Mouse (Mus musculus): Measurements from ENCODE around the gene Prom1. TPM values are rescaled to one million over a fixed set of nuclear protein-coding genes. Genes with fewer than 3 reads are reported as not detected.

The Prom1 gene
- polyA plus RNA-seq, 1 experiment from 2014 or later = 66.6 TPM

DNA sequence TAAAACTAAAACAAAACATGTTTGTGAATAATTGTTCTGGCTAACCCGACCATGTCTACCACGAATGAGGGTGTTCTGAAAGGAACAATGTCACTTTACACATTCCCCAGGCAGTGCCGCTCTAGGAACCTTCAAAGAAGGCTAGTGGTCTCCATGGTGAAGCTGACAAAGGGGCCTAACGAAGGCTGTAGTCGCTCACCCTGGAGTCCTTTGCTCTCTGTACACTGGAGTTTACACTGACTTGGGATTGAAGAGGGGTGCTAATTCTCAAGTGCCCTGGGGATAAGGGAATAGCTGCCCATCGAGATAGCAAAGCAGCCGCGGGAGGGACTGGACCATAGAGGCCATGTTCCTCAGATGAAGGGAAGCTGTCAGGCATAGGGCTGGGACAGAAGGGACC is 2.9 kb upstream of the Prom1 start:
- H3K27ac ChIP-seq = no peak overlapping the region
- no peak for ATAC-seq

DNA sequence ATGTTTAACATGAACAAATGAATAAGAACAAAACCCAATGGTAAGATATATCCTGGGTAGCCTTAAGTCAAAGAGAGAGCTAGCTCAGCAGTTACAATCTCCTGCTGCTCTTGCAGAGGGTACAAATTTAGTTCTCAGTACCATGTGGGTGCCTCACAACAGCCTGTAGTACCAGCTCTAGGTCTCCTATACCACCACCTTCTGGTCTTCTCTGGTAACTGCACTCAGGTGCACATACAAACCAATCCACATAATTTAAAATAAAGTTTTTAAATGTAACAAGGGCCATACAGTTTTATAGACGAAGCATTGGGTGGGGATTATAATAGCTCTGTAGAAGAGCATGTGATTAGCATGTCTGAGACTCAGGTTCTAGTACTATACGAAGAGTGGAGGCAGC is 2.3 kb upstream of the Prom1 start:
- H3K4me3 ChIP-seq = no peak overlapping the region
- H3K36me3 ChIP-seq (ENCODE audit: poor library complexity, severe bottlenecking) = no peaks in the 10 kb centered on the region
- no peak for ATAC-seq
- no peak overlapping the region for H3K9ac ChIP-seq
- H3K27ac ChIP-seq = no peak overlapping the region
- no peaks in the 10 kb centered on the region for H3K9me3 ChIP-seq (replicated peaks)
- peaks cover 34% of the 10 kb centered on the region for H3K4me1 ChIP-seq
- 0 out of 2 replicates have a peak, but pooled peaks cover 2% of the 10 kb centered on the region for H3K27me3 ChIP-seq
- 44% methylated on average over 2 of the region's 2 CpGs for WGBS
- no peak overlapping the region for H3K4me2 ChIP-seq

More for the DNA sequence above, 2.9 kb upstream of the Prom1 start:
- Histone ChIP-seq H3K4me3 (no peak overlapping the region), H3K36me3 (ENCODE audit: poor library complexity, severe bottlenecking) (no peaks in the 10 kb centered on the region), H3K9me3 (replicated peaks) (no peaks in the 10 kb centered on the region), H3K4me1 (peaks cover 29% of the 10 kb centered on the region), H3K4me2 (no peak overlapping the region), H3K27me3 (0 out of 2 replicates have a peak, but pooled peaks cover 2% of the 10 kb centered on the region), H3K9ac (no peak overlapping the region)
- 4% methylated on average over 8 of the region's 8 CpGs for WGBS

DNA sequence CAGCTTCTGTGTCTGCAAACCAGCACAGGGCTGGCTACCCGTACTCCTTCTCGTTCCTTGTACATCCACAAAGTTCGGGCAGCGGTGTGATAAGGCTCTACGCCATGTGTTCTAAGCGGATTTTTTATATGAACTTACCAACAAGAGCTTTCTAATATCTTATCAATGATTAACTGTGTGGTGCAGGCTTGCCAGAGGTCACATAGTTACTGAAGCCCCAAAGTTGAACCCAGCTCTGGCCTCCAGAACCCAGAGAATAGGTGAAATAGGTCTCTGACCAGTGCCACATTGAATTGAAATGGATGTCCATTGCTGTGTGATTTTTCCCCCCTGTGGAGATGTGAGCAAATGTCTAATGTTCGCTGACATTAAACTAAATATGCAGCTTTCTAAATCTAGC is 1.3 kb upstream of the Prom1 start:
- 93% methylated on average over 7 of the region's 7 CpGs for WGBS
- Histone ChIP-seq H3K9me3 (replicated peaks) (no peaks in the 10 kb centered on the region), H3K9ac (no peak overlapping the region), H3K4me1 (peaks cover 44% of the 10 kb centered on the region), H3K4me3 (no peak overlapping the region), H3K4me2 (no peak overlapping the region), H3K36me3 (ENCODE audit: poor library complexity, severe bottlenecking) (no peaks in the 10 kb centered on the region), H3K27me3 (0 out of 2 replicates have a peak, but pooled peaks cover 2% of the 10 kb centered on the region), H3K27ac (no peak overlapping the region)
- ATAC-seq = no peak

DNA sequence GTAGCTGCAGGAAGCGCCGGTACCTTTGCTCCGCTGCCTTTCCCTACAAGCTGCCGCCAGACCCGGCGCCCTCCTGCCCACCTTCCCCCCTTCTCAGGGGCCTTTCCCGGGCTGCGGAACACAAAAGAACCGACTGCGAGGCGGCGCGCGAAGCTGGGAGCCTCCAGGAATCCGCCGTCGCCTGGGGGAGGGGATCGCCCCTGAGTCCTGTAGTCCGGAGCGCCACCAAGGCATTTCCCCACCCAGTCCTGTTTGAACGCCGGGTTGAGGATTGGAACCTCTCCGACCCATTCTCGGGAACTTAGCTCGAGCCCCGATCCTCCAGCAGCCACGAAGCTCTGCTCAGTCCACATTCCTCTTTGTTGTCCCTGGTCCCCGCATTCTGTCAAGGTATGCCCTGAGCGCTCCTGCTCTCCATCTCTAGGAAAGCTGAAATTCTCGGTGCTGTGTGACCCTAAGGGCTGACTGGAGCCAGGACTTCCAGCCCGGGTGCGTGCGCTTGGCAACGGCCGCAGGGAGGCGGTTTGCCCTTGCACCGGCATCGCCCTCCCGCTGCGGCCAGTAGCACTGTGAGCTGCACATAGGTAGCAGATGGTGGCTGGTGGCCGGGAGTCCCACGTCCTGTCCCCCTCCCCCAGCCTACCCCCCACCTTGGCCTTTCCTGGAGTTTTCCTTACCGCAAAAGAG is 1.1 kb downstream of the Prom1 start:
- 0 out of 2 replicates have a peak, but pooled peaks cover 2% of the 10 kb centered on the region for H3K27me3 ChIP-seq
- H3K27ac ChIP-seq = peak overlapping the region; percentile 87
- no peaks in the 10 kb centered on the region for H3K36me3 ChIP-seq (ENCODE audit: poor library complexity, severe bottlenecking)
- H3K9ac ChIP-seq = peak overlapping the region; percentile 92
- peak; percentile 82 for ATAC-seq
- H3K4me1 ChIP-seq = peaks cover 42% of the 10 kb centered on the region
- H3K9me3 ChIP-seq (replicated peaks) = no peaks in the 10 kb centered on the region
- under 1% methylated on average over 43 of the region's 43 CpGs for WGBS
- peak overlapping the region; percentile 87 for H3K4me2 ChIP-seq
- H3K4me3 ChIP-seq = peak overlapping the region; percentile 78

DNA sequence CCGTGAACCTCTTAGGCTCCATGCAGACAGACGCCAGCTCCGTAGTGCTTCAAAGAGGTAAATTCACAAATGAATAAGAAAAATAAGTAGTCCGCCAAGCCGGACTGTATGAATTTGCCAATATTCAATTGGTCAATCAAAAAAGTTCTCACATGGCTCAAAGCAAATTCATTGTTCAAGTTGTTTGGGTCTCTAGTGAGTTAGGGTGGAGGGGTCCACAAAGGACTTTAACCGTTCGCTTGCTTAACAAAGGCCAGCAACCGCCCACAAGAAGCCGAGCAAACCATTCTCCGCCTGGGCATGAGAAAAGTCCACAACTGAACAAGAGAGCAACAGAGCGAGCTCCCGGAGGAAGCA is 1.7 kb downstream of the Prom1 start:
- ATAC-seq = peak; percentile 41
- WGBS = under 1% methylated on average over 12 of the region's 12 CpGs

DNA sequence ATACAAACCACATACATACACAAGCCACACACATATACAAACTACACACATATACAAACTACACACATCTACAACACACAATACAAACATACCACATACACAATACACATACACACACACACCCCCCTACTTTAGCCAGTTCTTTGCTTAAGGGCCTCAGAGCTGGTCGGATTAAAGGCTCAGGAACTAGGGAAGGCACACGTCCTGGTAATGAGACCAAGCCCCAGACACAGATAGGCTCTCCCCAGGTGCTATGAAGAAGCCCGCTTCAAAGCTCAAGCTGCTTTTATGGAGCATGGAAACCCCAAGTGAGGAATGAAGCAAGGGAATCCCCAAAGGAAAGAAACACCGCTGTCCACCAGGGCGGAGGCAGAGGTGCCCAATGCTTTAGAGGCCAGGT is 4.8 kb downstream of the Prom1 start:
- WGBS = 76% methylated on average over 5 of the region's 5 CpGs
- Histone ChIP-seq H3K9ac (no peak overlapping the region), H3K4me3 (no peak overlapping the region), H3K27me3 (0 out of 2 replicates have a peak, but pooled peaks cover 2% of the 10 kb centered on the region), H3K4me2 (no peak overlapping the region), H3K4me1 (peaks cover 33% of the 10 kb centered on the region), H3K9me3 (replicated peaks) (peaks cover 1% of the 10 kb centered on the region; the same call in 1 of the 2 replicates), H3K36me3 (ENCODE audit: poor library complexity, severe bottlenecking) (peaks cover 26% of the 10 kb centered on the region), H3K27ac (no peak overlapping the region)
- no peak for ATAC-seq

More for the DNA sequence above, 1.7 kb downstream of the Prom1 start:
- Histone ChIP-seq H3K4me1 (peaks cover 44% of the 10 kb centered on the region), H3K9me3 (replicated peaks) (no peaks in the 10 kb centered on the region), H3K27me3 (0 out of 2 replicates have a peak, but pooled peaks cover 2% of the 10 kb centered on the region), H3K4me3 (peak overlapping the region; percentile 78), H3K36me3 (ENCODE audit: poor library complexity, severe bottlenecking) (no peaks in the 10 kb centered on the region), H3K9ac (peak overlapping the region; percentile 92), H3K27ac (peak overlapping the region; percentile 87), H3K4me2 (peak overlapping the region; percentile 87)

DNA sequence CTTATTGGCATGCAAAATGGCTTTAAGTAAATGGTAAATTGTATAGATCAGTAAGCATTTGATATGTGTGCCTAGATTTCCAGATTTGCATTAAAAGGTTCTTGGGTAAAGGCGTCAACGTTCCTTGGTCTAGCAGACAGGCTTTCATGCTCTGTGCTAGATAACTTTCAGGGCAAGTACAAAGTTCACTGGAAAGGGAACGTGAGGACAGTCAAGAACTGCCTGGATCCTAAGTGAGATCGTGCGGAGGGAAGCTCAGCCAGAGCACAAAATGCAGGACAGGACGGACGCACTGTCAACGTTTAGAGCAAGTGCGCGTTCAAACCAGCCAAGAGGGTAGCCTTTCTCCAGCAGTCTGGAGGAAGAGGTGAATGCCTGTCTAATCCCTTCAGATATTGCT is 5.7 kb downstream of the Prom1 start:
- Histone ChIP-seq H3K27ac (no peak overlapping the region), H3K4me1 (peaks cover 26% of the 10 kb centered on the region), H3K9me3 (replicated peaks) (peaks cover 5% of the 10 kb centered on the region; the same call in 1 of the 2 replicates), H3K4me3 (no peak overlapping the region), H3K36me3 (ENCODE audit: poor library complexity, severe bottlenecking) (peaks cover 35% of the 10 kb centered on the region), H3K4me2 (no peak overlapping the region), H3K9ac (no peak overlapping the region), H3K27me3 (no peaks in the 10 kb centered on the region)
- no peak for ATAC-seq
- WGBS = 91% methylated on average over 10 of the region's 10 CpGs

DNA sequence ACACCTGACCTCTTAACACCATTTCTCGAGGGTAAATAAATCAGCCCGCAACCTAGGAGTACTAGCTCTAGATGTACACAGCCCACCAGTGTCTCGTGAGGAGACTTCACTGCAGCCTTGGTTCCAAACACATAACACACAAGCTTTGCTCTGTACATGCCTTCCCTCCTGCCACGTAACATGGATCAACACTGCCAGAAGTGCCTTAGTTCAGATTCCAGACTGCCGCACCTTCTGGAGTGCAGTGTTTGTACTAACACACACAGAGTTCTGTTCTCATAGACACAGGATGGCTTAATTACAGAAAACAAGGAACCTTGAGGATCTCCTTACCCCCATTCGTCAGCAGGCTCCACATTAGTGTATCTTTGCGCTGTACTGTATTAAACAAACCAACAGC is 6.1 kb downstream of the Prom1 start:
- no peak overlapping the region for H3K27ac ChIP-seq
- no peak overlapping the region for H3K9ac ChIP-seq
- ATAC-seq = no peak
- 85% methylated on average over 7 of the region's 7 CpGs for WGBS
- peaks cover 5% of the 10 kb centered on the region; the same call in 1 of the 2 replicates for H3K9me3 ChIP-seq (replicated peaks)
- no peaks in the 10 kb centered on the region for H3K27me3 ChIP-seq
- H3K36me3 ChIP-seq (ENCODE audit: poor library complexity, severe bottlenecking) = peaks cover 39% of the 10 kb centered on the region
- no peak overlapping the region for H3K4me3 ChIP-seq
- no peak overlapping the region for H3K4me2 ChIP-seq
- H3K4me1 ChIP-seq = peaks cover 26% of the 10 kb centered on the region

DNA sequence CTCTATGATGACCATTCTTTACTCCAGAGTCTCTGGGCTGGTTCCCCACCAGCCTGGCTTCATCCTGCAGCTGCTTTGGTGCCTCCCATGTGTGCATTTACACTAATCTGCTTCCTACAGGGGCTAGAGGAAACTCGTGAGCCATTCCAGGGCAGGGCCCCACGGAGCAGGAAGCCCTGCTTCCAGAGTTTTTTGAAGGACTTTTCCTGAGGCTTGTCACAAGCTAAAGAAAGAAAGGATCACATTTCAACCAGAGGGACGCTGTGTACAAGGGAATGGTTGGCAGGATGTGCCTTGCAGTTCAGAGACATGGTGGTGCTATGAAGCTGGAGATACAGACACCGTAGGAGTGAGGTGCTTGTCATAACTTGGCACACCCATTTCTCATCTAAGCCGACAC is 14.8 kb downstream of the Prom1 start:
- Histone ChIP-seq H3K4me2 (no peak overlapping the region), H3K4me1 (no peaks in the 10 kb centered on the region), H3K27ac (no peak overlapping the region), H3K9ac (no peak overlapping the region), H3K36me3 (ENCODE audit: poor library complexity, severe bottlenecking) (peaks cover 52% of the 10 kb centered on the region), H3K27me3 (no peaks in the 10 kb centered on the region), H3K4me3 (no peak overlapping the region), H3K9me3 (replicated peaks) (peaks cover 5% of the 10 kb centered on the region)
- 68% methylated on average over 5 of the region's 5 CpGs for WGBS
- no peak for ATAC-seq

DNA sequence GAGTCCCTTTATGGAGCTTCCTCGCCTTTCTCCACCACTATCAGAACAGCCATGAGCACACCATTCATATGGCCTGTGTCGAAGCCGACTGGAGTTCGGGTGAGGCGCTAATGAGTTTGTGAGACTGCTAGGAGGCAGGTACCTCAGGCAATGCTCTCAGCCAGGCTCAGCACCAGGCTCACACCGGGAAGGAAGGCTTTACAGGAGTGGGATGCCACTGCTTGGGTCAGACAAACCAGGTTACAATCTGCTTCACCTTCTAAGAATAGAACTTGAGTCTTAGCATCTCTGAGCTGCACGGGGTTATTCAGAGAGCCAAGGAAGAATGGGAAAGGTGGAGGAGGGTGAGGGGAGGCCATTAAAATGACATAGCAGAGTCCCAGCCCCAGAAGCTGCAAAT is 16.0 kb downstream of the Prom1 start:
- no peaks in the 10 kb centered on the region for H3K4me1 ChIP-seq
- no peaks in the 10 kb centered on the region for H3K27me3 ChIP-seq
- no peak overlapping the region for H3K9ac ChIP-seq
- peaks cover 50% of the 10 kb centered on the region for H3K36me3 ChIP-seq (ENCODE audit: poor library complexity, severe bottlenecking)
- H3K4me2 ChIP-seq = no peak overlapping the region
- H3K27ac ChIP-seq = no peak overlapping the region
- H3K4me3 ChIP-seq = no peak overlapping the region
- WGBS = 88% methylated on average over 7 of the region's 7 CpGs
- ATAC-seq = no peak
- H3K9me3 ChIP-seq (replicated peaks) = peaks cover 3% of the 10 kb centered on the region; the same call in 1 of the 2 replicates

DNA sequence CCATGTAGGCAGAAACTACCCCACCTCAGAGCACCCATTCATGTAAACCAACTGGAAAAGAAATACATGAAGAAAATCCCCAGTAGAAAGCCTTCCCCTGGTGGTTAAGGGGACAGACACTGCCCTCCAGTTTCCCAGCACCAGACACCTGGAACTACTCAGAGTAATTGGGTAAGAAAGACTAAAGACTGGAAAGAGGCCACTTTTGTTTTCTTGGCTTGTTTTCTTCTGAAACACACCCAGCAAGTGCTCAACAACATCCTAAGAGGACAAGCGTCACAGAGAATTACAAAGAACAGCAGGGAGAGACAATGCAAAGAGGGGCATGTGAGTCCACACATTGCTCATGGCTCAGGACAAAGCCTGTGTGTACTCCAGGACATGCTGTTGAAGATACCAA is 20.7 kb downstream of the Prom1 start:
- Histone ChIP-seq H3K36me3 (ENCODE audit: poor library complexity, severe bottlenecking) (peaks cover 41% of the 10 kb centered on the region), H3K4me3 (no peak overlapping the region), H3K4me2 (no peak overlapping the region), H3K4me1 (no peaks in the 10 kb centered on the region), H3K27me3 (no peaks in the 10 kb centered on the region), H3K9me3 (replicated peaks) (peaks cover 3% of the 10 kb centered on the region; the same call in 1 of the 2 replicates), H3K9ac (no peak overlapping the region), H3K27ac (no peak overlapping the region)
- ATAC-seq = no peak
- 68% methylated on average over 1 of the region's 1 CpGs for WGBS

DNA sequence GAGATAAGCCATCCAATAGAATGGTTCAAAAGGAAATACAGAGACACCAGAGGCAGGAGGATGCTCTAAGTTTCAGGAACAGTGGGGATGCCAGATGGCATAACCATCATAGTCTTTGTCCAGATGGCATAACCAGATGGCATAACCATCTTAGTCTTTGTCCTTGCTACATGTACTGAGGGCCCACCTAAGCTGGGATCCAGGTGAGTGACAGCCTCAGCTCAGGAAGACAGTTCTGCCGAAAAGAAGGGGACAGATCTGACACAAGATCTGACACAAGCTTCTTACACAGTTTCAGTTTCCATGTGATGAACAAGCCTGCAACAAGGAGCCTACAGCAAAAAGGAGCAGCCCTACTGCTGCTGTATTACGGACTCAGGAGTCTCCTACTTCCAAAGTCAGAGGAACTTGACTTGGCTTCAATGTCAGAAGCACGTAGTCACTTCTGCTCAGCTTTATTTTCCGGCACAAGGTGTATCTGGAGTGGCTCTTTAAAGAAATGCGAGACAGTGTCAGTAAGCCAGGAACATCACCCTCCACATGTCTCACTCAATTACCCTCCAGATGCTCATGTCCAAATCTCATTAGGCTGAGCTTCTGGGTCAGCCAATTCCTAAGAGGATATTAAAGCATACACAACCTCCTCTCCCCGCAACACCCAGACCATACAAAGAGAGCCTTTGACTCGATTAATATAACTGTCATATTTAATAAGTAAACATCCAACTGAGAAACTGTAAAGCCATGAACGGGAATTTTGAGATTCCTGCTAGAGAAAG is 21.4 kb downstream of the Prom1 start:
- WGBS = 90% methylated on average over 8 of the region's 8 CpGs
- Histone ChIP-seq H3K4me3 (no peak overlapping the region), H3K27me3 (no peaks in the 10 kb centered on the region), H3K4me2 (no peak overlapping the region), H3K4me1 (no peaks in the 10 kb centered on the region), H3K36me3 (ENCODE audit: poor library complexity, severe bottlenecking) (peaks cover 34% of the 10 kb centered on the region), H3K27ac (peak overlapping the region; percentile 44), H3K9ac (no peak overlapping the region), H3K9me3 (replicated peaks) (peaks cover 3% of the 10 kb centered on the region; the same call in 1 of the 2 replicates)
- no peak for ATAC-seq

All from forebrain, embryonic 13.5 days (tissue).